Mouse (Mus musculus): ENCODE results near the gene Slc35a2. TPM values are rescaled to one million over a fixed set of nuclear protein-coding genes. Genes with fewer than 3 reads are reported as not detected.

Slc35a2 gene
- 10 to 100 TPM; 39.3 to 39.5 TPM for polyA plus RNA-seq (2017; shearing (Covaris generic))

DNA sequence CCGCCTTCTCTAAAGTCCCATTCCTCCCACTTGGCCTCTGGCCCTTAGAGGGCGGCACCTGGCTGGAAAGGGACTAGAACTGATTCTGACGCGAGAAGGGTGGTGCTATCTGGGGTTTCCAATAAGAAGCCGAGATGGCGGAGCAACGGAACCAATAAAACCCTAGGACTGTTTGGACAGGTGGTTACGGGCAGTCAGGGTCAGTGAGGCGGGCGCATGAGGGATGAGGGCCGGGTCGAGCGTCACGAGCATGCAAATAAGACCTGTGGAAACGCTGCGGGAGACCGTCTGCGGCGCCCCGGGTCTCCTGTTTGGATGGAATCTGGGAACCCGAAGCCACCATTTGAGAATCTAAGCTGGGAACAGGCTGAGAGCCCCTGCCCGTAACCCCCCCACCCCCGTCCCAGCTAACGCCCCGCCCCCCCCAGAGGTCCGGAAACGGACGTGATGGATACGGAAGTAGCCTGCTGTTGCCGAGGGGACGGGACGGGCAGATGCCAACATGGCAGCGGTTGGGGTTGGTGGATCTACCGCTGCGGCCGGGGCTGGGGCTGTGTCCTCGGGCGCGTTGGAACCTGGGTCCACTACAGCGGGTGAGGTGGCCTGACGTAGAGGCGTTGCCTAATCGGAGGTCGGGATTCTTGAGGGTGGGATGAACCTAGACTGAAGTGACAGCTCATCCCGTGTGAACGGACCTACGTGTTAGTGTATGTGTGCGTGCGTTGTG is at the start of gene Slc35a2:
Gene Slc35a2 (plus strand): TSS at position 188 of the 727 bp plus-strand sequence.

DNA sequence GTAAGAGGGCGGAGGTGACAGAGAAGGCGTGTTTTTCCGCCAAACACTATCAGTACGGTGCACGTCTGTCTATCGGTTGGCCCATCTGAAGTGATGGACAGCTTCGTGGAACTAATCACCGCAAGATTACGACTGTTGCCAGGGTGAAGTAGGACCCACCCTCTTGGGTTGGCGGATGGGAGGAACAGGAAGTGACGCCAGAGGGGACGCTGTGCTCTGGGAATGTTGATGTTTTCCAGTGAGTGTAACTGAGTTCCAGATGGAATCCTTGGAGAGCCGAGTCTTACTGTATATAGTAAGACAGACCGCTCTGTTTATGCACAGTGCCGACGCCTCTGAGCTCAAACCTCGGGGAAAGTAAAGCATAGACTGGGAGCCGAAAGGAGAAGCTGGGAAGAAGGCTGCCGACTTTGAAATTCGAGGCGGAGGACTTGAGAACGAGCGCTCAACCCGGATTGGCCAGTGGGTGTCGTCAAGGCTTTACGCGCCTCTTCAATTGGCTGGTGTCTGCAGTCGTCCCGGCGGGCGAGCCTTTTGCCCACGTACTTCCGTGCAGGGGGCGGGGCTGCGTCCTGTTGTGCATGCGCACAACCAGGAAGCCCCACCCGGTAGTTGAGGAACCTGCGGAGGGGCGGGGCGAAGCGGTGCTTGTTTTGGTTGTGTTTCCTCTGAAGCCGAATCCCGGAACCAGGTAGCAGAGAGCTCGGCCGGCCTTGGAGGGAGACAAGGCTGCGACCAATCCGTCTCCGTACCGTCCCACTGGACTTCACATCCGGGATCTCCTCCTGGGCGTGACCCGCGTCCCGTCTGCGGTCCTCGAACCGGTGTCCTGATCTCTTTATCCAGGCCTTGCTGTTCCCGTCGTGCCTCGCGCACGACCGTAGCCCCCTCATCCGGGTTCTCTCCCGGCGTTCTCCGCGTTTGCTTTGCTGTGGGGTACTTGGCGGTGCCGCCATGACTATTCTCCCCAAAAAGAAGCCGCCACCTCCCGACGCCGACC is 42.4 kb upstream of the Slc35a2 start, which contains the start of gene Otud5:
Gene Otud5 (plus strand): TSS at position 202 of the 1,000 bp plus-strand sequence.

DNA sequence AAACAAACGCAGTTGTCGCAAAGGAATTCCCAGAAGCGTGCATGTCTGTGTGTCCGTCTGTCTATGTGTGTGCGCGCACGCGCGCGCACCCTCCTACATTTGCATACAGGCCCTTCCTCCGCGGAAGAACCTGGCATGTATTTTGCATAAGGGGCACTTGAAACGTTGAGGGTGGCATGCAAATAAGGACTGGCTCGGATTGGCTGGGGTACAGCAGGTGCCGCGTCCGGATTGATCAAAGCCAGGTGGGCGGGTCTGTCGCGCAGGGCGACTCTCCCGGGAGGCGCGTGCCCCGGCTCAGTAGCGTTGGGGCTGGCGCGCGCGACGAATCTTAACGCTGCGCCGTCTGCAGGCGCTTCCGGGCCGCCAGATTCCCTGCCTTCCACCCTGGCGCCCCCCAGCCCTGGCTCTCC is 5.8 kb upstream of the Slc35a2 start, which contains the start of gene Pim2:
Gene Pim2 (plus strand): TSS at position 256 of the 413 bp plus-strand sequence.

DNA sequence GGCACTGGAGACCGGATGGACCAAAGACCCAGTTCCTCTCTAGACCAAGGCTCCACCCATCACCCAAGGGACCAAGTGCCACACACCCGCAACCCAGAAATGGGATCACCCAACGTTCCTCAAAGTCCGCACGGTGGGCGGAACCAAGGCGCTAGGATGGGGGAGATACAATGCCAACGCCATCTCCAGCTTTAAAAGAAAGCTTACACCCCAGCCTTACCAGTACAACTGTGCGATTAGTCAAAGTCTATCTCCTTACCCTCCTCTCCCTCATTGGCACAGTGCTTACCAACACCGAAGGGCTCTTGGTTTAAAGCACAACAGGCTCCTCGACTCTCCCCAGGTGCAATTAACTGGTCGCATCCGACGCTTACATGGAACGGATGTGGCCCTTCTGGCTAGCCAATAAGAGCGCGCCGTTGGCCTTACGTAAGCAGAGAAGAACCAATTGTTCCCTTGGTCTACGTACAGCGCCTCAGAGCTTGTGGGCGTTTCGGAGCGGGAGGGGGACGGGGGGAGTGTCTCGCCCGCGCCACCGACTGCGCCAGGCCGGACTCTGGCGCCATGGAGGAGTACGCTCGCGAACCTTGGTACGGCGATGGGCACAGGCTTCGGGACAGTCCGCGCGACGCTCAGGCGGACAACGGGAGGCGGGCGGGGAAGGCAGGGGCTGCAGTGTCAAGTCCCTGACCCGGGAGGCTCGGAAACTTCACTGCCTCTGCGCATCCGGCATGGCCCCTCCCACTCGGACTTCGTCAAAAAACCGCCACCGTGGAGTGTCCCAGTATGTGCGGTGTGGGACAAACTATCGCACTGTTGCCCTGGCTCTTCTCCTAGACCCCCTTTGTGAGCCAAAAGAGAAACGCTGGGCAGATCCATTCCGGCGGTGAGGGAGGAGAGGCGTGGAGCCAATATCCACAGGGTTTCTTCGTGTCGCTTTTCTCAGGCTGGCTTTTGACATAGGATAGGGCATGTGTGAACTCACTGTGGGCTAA is 15.3 kb downstream of the Slc35a2 start, which contains the start of the genes Pqbp1 and Timm17b:
Gene Pqbp1 (minus strand): TSS at position 390 of the 995 bp plus-strand sequence.
Gene Timm17b (plus strand): TSS at position 478 of the 995 bp plus-strand sequence.

DNA sequence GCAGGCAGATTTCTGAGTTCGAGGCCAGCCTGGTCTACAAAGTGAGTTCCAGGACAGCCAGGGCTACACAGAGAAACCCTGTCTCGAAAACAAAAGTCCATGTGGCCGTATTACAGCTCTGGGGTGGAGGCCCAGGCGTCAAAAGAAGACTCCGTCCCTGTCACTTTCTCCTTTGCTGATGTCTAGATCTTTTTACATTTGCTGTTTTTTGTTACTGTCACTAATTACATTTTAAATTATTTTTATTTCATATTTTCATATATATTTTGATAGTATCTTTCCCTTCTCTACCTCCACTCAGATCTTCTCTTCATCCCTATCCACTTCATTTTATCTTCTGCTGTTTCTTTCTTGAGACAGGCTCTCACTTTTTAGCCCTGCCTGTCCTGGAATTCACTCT is 23.9 kb downstream of the Slc35a2 start, which contains the start of gene Gm10491:
Gene Gm10491 (minus strand): TSS at position 101 of the 400 bp plus-strand sequence.

DNA sequence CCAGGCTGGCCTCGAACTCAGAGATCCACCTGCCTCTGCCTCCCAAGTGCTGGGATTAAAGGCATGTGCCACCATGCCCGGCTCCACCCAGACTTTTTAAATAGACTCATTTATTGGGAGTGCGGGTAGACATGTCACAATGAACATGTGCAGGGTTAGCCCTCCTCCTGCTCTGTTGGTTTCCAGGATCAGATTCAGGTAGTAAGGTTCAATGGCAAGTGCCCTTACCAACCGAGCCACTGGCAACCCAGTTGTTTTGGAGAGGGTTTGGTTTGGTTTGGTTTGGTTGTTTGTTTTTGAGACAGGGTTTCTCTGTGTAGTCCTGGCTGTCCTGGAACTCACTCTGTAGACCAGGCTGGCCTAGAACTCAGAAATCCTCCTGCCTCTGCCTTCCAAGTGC is 25.4 kb downstream of the Slc35a2 start, which contains the start of gene Gm10490:
Gene Gm10490 (plus strand): TSS at position 301 of the 400 bp plus-strand sequence.

DNA sequence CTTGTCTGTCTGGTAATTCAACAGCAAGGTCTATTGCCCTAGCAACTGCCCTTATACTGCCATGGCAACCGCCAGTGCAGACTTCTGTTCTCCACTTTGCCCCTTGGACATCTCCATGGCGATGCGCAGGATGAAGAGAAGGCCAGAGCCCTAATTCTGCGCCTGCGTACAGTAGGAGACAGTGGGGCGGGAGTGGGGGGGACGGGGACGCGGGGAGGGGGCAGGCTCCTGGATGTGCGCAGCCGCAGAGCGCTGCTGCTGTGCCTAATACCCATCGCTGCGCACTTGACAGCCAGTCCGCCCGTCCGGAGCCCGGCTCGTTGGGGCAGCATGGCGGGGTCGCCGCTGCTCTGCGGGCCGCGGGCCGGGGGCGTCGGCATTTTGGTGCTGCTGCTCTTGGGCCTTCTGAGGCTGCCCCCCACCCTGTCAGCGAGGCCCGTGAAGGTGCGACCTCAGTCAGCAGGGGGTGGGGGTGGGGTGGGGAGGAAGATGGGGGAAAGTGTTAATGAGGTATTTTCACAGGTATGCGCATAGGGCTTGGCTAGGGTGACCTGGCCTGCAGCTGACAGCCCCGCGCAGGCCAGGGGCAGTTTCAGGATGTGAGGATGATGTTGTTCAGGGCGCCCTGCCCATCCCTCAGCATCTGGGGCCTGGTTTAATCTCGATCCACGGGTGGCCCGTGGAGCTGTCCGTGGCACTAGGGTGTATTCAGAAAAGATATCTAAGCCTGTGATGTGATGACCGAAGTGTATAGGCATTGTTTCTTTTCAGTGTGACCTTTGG is 36.0 kb downstream of the Slc35a2 start, which contains the start of gene Pcsk1n:
Gene Pcsk1n (plus strand): TSS at position 222 of the 783 bp plus-strand sequence.

DNA sequence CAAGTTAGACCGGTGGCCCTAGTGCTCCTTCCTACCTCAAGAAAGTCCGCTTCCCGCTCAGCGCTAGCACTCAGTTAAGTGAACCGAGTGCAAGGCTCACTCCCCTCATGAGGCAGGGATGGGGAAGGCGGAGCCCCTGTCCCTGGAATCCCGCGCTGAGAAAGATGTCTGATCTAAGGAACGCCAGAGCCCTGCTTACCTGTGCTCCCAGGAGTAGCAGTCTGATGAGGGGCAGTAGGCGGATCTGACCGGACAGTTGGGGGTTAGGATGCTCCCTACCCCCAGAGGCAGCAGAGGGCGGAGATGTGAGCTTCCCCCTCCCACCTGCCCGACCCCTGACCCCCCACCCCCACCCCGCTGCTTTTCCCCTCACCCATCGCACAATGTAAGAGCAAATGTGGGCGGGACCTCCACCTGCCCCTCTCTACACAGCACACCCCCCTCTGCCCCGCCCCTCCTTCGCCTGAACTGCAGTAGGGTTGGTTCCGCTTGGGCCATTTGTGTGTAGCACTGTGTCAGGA is 44.5 kb downstream of the Slc35a2 start, which contains the start of gene Eras:
Gene Eras (minus strand): TSS at position 338 of the 521 bp plus-strand sequence.

Other genes with a start within 250 kb of the Slc35a2 start
- gene Syp, start 245.6 kb upstream of the Slc35a2 start, polyA plus RNA-seq (2017; shearing (Covaris generic)): 10 to 100 TPM; 11.7 to 11.9 TPM
- 10 to 100 TPM; 28.9 to 30.0 TPM for gene Prickle3, start 226.8 kb upstream of the Slc35a2 start, polyA plus RNA-seq (2017; shearing (Covaris generic))
- 10 to 100 TPM; 89.2 to 98.4 TPM for gene Plp2, start 212.6 kb upstream of the Slc35a2 start, polyA plus RNA-seq (2017; shearing (Covaris generic))
- not detected for gene Magix, start 202.8 kb upstream of the Slc35a2 start, polyA plus RNA-seq (2017; shearing (Covaris generic))
- gene Gpkow, start 186.9 kb upstream of the Slc35a2 start, polyA plus RNA-seq (2017; shearing (Covaris generic)): 10 to 100 TPM; 52.1 to 78.0 TPM
- 10 to 100 TPM; 75.7 to 78.1 TPM for gene Wdr45, start 169.7 kb upstream of the Slc35a2 start, polyA plus RNA-seq (2017; shearing (Covaris generic))
- gene Gm45208, start 161.8 kb upstream of the Slc35a2 start, polyA plus RNA-seq (2017; shearing (Covaris generic)): not detected
- 10 to 100 TPM; 36.2 to 40.3 TPM for gene Praf2, start 155.6 kb upstream of the Slc35a2 start, polyA plus RNA-seq (2017; shearing (Covaris generic))
- gene Ccdc120, start 133.1 kb upstream of the Slc35a2 start, polyA plus RNA-seq (2017; shearing (Covaris generic)): under 1 TPM; 0.11 to 0.55 TPM
- 10 to 100 TPM; 30.6 to 35.2 TPM for gene Tfe3, start 121.5 kb upstream of the Slc35a2 start, polyA plus RNA-seq (2017; shearing (Covaris generic))
- gene Gripap1, start 94.3 kb upstream of the Slc35a2 start, polyA plus RNA-seq (2017; shearing (Covaris generic)): 10 to 100 TPM; 95.0 to 98.3 TPM
- gene Kcnd1, start 61.7 kb upstream of the Slc35a2 start, polyA plus RNA-seq (2017; shearing (Covaris generic)): 1 to 10 TPM in 1 of 2 experiments, under 1 TPM in 1; 0.69 to 2.4 TPM
- gene Otud5, start 42.7 kb upstream of the Slc35a2 start, polyA plus RNA-seq (2017; shearing (Covaris generic)): 100 to 1,000 TPM; 196 to 198 TPM
- gene Pim2, start 5.8 kb upstream of the Slc35a2 start, polyA plus RNA-seq (2017; shearing (Covaris generic)): 10 to 100 TPM; 51.7 to 86.2 TPM
- 100 to 1,000 TPM; 144 to 146 TPM for gene Pqbp1, start 15.2 kb downstream of the Slc35a2 start, polyA plus RNA-seq (2017; shearing (Covaris generic))
- gene Timm17b, start 15.3 kb downstream of the Slc35a2 start, polyA plus RNA-seq (2017; shearing (Covaris generic)): 100 to 1,000 TPM; 130 to 136 TPM
- not detected for gene Gm10491, start 23.8 kb downstream of the Slc35a2 start, polyA plus RNA-seq (2017; shearing (Covaris generic))
- gene Gm10490, start 25.5 kb downstream of the Slc35a2 start, polyA plus RNA-seq (2017; shearing (Covaris generic)): not detected
- gene Pcsk1n, start 35.8 kb downstream of the Slc35a2 start, polyA plus RNA-seq (2017; shearing (Covaris generic)): under 1 TPM in 1 of 2 experiments, not detected in 1; 0.38 TPM
- gene Eras, start 44.6 kb downstream of the Slc35a2 start, polyA plus RNA-seq (2017; shearing (Covaris generic)): under 1 TPM in 1 of 2 experiments, not detected in 1; 0.44 TPM
- gene Hdac6, start 63.9 kb downstream of the Slc35a2 start, polyA plus RNA-seq (2017; shearing (Covaris generic)): 10 to 100 TPM; 13.0 to 14.0 TPM
- 10 to 100 TPM; 25.9 to 28.4 TPM for gene Gata1, start 94.0 kb downstream of the Slc35a2 start, polyA plus RNA-seq (2017; shearing (Covaris generic))
- not detected for gene Glod5, start 134.5 kb downstream of the Slc35a2 start, polyA plus RNA-seq (2017; shearing (Covaris generic))
- gene Suv39h1, start 190.7 kb downstream of the Slc35a2 start, polyA plus RNA-seq (2017; shearing (Covaris generic)): 10 to 100 TPM; 22.7 to 32.2 TPM
- gene Was, start 206.5 kb downstream of the Slc35a2 start, polyA plus RNA-seq (2017; shearing (Covaris generic)): 10 to 100 TPM; 80.0 to 87.7 TPM
- gene Wdr13, start 248.9 kb downstream of the Slc35a2 start, polyA plus RNA-seq (2017; shearing (Covaris generic)): 10 to 100 TPM; 24.4 to 32.3 TPM

Data from inflammation-experienced regulatory T-cells (primary cell).